In the genomic region with DNA sequence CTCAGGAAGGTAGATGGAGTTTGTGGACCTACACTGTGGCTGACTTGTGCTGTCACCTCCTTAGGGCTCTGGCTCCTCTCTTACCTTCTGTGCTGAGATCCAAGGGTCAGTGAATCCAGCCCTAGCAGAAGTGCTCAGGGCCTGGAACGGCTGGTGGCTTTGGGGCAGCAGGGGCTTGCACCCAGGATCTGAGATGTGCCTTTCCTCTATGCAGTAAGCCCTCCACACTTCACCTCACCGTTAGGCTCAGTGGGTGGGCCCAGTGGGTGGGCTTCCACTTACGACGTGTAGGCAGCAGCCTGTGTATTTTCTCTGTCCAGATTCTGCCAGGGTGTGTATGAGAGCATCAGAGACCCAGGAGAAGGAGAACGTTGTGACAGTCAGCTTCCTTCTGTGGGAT, we compare ENCODE assay signal across 8 mouse cellular contexts. TPM values are rescaled to one million over a fixed set of nuclear protein-coding genes. Genes with fewer than 3 reads are reported as not detected.
DNase-seq lines count a peak whose midpoint lies in the region; ATAC-seq lines count a peak whose summit lies in the region.

No protein-coding gene starts in this region.

- 59% methylated on average over 5 of the region's 5 CpGs for WGBS in heart, embryonic 15.5 days
- WGBS in midbrain, embryonic 15.5 days: 50% methylated on average over 5 of the region's 5 CpGs

- no peak for DNase-seq in heart, adult 11 months
- no peak for DNase-seq in layer of hippocampus, postnatal 25 days (ENCODE audit: extremely low spot score in 1 of 2, low spot score in 1 of 2)
- no peak for DNase-seq in thymus, postnatal 10 days (ENCODE audit: low spot score in 2 of 2)
- no peak for DNase-seq in right cerebral cortex, adult 2 months (ENCODE audit: low spot score in 2 of 2)

- H3K27ac ChIP-seq in heart, embryonic 15.5 days: no peak overlapping the region
- peak overlapping the region; percentile 61 for H3K27ac ChIP-seq in midbrain, embryonic 15.5 days

- peaks cover 7% of the 10 kb centered on the region; the same call in 1 of the 2 replicates for H3K36me3 ChIP-seq in heart, embryonic 15.5 days
- no peaks in the 10 kb centered on the region for H3K36me3 ChIP-seq in midbrain, embryonic 15.5 days (replicated peaks)

- H3K9me3 ChIP-seq in heart, embryonic 15.5 days (replicated peaks): no peaks in the 10 kb centered on the region
- H3K9me3 ChIP-seq in midbrain, embryonic 15.5 days: no peaks in the 10 kb centered on the region

- no peak overlapping the region for H3K9ac ChIP-seq in heart, embryonic 15.5 days
- H3K9ac ChIP-seq in midbrain, embryonic 15.5 days: peak overlapping the region; percentile 6; the same call in 1 of the 2 replicates

- H3K4me3 ChIP-seq in heart, embryonic 15.5 days: no peak overlapping the region
- H3K4me3 ChIP-seq in midbrain, embryonic 15.5 days: no peak overlapping the region

- no peaks in the 10 kb centered on the region for H3K27me3 ChIP-seq in heart, embryonic 15.5 days
- no peaks in the 10 kb centered on the region for H3K27me3 ChIP-seq in midbrain, embryonic 15.5 days (replicated peaks)

- peaks cover 11% of the 10 kb centered on the region for H3K4me1 ChIP-seq in heart, embryonic 15.5 days (replicated peaks)
- peaks cover 9% of the 10 kb centered on the region for H3K4me1 ChIP-seq in midbrain, embryonic 15.5 days

- H3K4me2 ChIP-seq in heart, embryonic 15.5 days: 0 out of 2 replicates have a peak overlapping the region, but pooled peaks have one; percentile 50
- peak overlapping the region; percentile 36; the same call in 1 of the 2 replicates for H3K4me2 ChIP-seq in midbrain, embryonic 15.5 days

- ATAC-seq in heart, embryonic 15.5 days (replicated peaks; ENCODE audit: insufficient number of reproducible peaks, insufficient read depth, low FRiP score, low read depth): 0 out of 2 replicates have a peak, but pooled peaks have one; percentile 21
- 0 out of 2 replicates have a peak, but pooled peaks have one; percentile 11 for ATAC-seq in erythroid progenitor cell, adult 5-6 weeks (replicated peaks; ENCODE audit: low FRiP score, poor library complexity, severe bottlenecking)
- ATAC-seq in inflammation-experienced regulatory T-cells, adult 6 months: peak; percentile 17
- no peak; the same call in 1 of the 2 replicates for ATAC-seq in midbrain, embryonic 15.5 days (replicated peaks)

RNA-seq across cellular contexts. Expression of gene Apopt1, which starts 19.9 kb away (rescaled TPM):
- polyA plus RNA-seq in heart, embryonic 15.5 days (2015; fragmentation: Nextera tagmentation; extraction: Ambion mirVana): 41.3 and 41.5 TPM in 2 replicates
- 8.4 and 22.7 TPM in 2 replicates for total RNA-seq in erythroid progenitor cell, adult 5-6 weeks (2015; ENCODE audit: low replicate concordance)
- total RNA-seq in erythroid progenitor cell, adult 5-6 weeks (2017; ENCODE audit: low replicate concordance): 4.8 and 11.3 TPM in 2 replicates
- 10 to 100 TPM; 55.8 to 85.0 (median 74.3) TPM for polyA plus RNA-seq in inflammation-experienced regulatory T-cells, adult 6 months (2017; shearing (Covaris generic))
- 51.9 and 55.3 TPM in 2 replicates for polyA plus RNA-seq in midbrain, embryonic 15.5 days (2015; fragmentation: Nextera tagmentation; extraction: Ambion mirVana)
- 10 to 100 TPM; 36.2 to 38.9 TPM for total RNA-seq in layer of hippocampus, postnatal 25 days (2021)

RNA-seq across cellular contexts. Expression of gene Bag5, which starts 19.9 kb away (rescaled TPM):
- polyA plus RNA-seq in heart, embryonic 15.5 days (2015; fragmentation: Nextera tagmentation; extraction: Ambion mirVana): 36.2 and 39.9 TPM in 2 replicates
- total RNA-seq in erythroid progenitor cell, adult 5-6 weeks (2015; ENCODE audit: low replicate concordance): 5.4 and 6.3 TPM in 2 replicates
- 1.2 and 8.1 TPM in 2 replicates for total RNA-seq in erythroid progenitor cell, adult 5-6 weeks (2017; ENCODE audit: low replicate concordance)
- polyA plus RNA-seq in inflammation-experienced regulatory T-cells, adult 6 months (2017; shearing (Covaris generic)): 10 to 100 TPM; 22.0 to 40.1 (median 36.7) TPM
- 71.7 and 73.1 TPM in 2 replicates for polyA plus RNA-seq in midbrain, embryonic 15.5 days (2015; fragmentation: Nextera tagmentation; extraction: Ambion mirVana)
- 10 to 100 TPM; 46.7 to 54.1 TPM for total RNA-seq in layer of hippocampus, postnatal 25 days (2021)

RNA-seq across cellular contexts. Expression of gene Klc1, which starts 25.7 kb away (rescaled TPM):
- polyA plus RNA-seq in heart, embryonic 15.5 days (2015; fragmentation: Nextera tagmentation; extraction: Ambion mirVana): 105 and 126 TPM in 2 replicates
- 18.0 and 31.7 TPM in 2 replicates for total RNA-seq in erythroid progenitor cell, adult 5-6 weeks (2015; ENCODE audit: low replicate concordance)
- total RNA-seq in erythroid progenitor cell, adult 5-6 weeks (2017; ENCODE audit: low replicate concordance): 38.2 and 63.6 TPM in 2 replicates
- 10 to 100 TPM; 17.9 to 19.7 (median 18.3) TPM for polyA plus RNA-seq in inflammation-experienced regulatory T-cells, adult 6 months (2017; shearing (Covaris generic))
- 661 and 666 TPM in 2 replicates for polyA plus RNA-seq in midbrain, embryonic 15.5 days (2015; fragmentation: Nextera tagmentation; extraction: Ambion mirVana)
- total RNA-seq in layer of hippocampus, postnatal 25 days (2021): 100 to 1,000 TPM; 701 to 727 TPM

RNA-seq across cellular contexts. Expression of gene Trmt61a, which starts 55.0 kb away (rescaled TPM):
- polyA plus RNA-seq in heart, embryonic 15.5 days (2015; fragmentation: Nextera tagmentation; extraction: Ambion mirVana): 6.1 and 9.0 TPM in 2 replicates
- 1.8 and 2.1 TPM in 2 replicates for total RNA-seq in erythroid progenitor cell, adult 5-6 weeks (2015; ENCODE audit: low replicate concordance)
- 0.39 and 2.3 TPM in 2 replicates for total RNA-seq in erythroid progenitor cell, adult 5-6 weeks (2017; ENCODE audit: low replicate concordance)
- polyA plus RNA-seq in inflammation-experienced regulatory T-cells, adult 6 months (2017; shearing (Covaris generic)): 1 to 10 TPM; 3.2 to 4.4 (median 3.3) TPM
- 10.4 and 11.9 TPM in 2 replicates for polyA plus RNA-seq in midbrain, embryonic 15.5 days (2015; fragmentation: Nextera tagmentation; extraction: Ambion mirVana)
- total RNA-seq in layer of hippocampus, postnatal 25 days (2021): 10 to 100 TPM; 17.1 to 19.7 TPM
